Mouse (Mus musculus): ENCODE data around the gene H2-M9.

H2-M9 gene

GRCm38 (mm10) chr17:36642566-36642965, at the start of gene H2-M9:
TSS of gene H2-M9 (minus strand) at chr17:36642666.
- ATAC-seq (ENCODE audit: low TSS enrichment): no peak

GRCm38 (mm10) chr17:36672119-36672518, 29.7 kb upstream of the H2-M9 start, which contains the start of gene H2-M1:
TSS of gene H2-M1 (minus strand) at chr17:36672219.
- ATAC-seq (ENCODE audit: low TSS enrichment): no peak
